Mouse (Mus musculus): ENCODE measurements around the gene Specc1. TPM values are rescaled to one million over a fixed set of nuclear protein-coding genes. Genes with fewer than 3 reads are reported as not detected.

Specc1 gene
- polyA plus RNA-seq, 1 experiment, result 10.2 TPM

DNA sequence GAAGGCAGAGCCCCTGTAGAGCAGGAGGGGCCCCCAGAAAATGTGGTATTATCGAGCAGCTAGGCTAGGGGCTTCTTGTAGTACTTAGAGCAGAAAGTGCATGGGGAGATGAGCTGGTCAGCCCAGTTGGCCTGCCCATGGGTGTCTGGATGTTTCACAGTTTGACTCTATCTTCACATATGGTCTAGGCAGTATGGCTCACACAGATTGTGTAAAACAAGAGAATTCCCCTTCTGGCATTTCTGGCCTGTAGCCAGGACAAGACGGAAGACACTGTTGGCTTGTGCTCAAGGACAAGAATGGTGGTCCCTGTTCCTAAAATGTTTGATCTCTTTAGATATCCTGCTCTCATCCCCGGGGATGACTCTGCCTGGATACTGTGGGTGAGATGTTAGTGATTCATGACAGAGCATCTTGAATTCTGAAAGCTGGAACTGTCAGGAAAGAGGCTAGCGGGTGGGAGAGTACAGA, 69.8 kb downstream of the Specc1 start:
- TF ChIP-seq CTCF (IDR thresholded peaks at IDR 0.05; ENCODE audit: extremely low read depth, insufficient read length, insufficient replicate concordance, low read depth, low read length) (no peak), POLR2A (IDR thresholded peaks at IDR 0.05; ENCODE audit: low read depth, low read length) (no peak)
- WGBS, result 70% methylated on average over 4 of the region's 4 CpGs
- no peaks in the 10 kb centered on the region for H3K4me1 ChIP-seq (ENCODE audit: control insufficient read depth, insufficient read depth, insufficient read length, low read length)
- no peaks in the 10 kb centered on the region for H3K36me3 ChIP-seq (ENCODE audit: control insufficient read depth, insufficient read depth, low read length)
- H3K27me3 ChIP-seq (ENCODE audit: control insufficient read depth, insufficient read depth, low read length), result no peaks in the 10 kb centered on the region
- H3K4me3 ChIP-seq (ENCODE audit: low read depth, low read length), result no peak overlapping the region
- H3K27ac ChIP-seq (ENCODE audit: insufficient read depth, low read depth, low read length), result no peak overlapping the region

GRCm38 (mm10) chr11:62027271-62027670, 70.7 kb downstream of the Specc1 start:
- Histone ChIP-seq H3K36me3 (ENCODE audit: control insufficient read depth, insufficient read depth, low read length) (no peaks in the 10 kb centered on the region), H3K27me3 (ENCODE audit: control insufficient read depth, insufficient read depth, low read length) (no peaks in the 10 kb centered on the region), H3K4me1 (ENCODE audit: control insufficient read depth, insufficient read depth, insufficient read length, low read length) (no peaks in the 10 kb centered on the region), H3K4me3 (ENCODE audit: low read depth, low read length) (no peak overlapping the region), H3K27ac (ENCODE audit: insufficient read depth, low read depth, low read length) (no peak overlapping the region)
- 85% methylated on average over 6 of the region's 6 CpGs for WGBS
- no peak for TF ChIP-seq CTCF (IDR thresholded peaks at IDR 0.05; ENCODE audit: extremely low read depth, insufficient read length, insufficient replicate concordance, low read depth, low read length)
- no peak for TF ChIP-seq POLR2A (IDR thresholded peaks at IDR 0.05; ENCODE audit: low read depth, low read length)

DNA sequence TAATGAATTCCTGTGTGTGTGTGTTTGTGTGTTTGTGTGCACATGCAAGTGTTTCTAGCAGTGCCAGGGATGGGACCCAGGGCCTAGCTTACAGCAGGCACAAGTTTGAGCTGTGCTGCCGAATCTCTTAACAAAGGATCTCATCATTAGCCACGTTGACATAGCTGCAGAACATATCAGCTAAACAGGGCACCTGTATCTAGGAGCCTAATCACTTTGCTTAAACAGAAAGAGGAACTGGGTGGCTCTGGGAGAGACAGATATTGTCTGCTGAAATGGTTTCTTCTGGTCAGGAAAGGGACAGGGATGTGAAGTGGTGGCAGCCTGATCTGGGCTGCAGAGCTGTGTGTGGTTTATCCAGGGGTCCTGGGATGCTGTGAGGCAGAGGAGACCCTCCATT, 71.1 kb downstream of the Specc1 start:
- Histone ChIP-seq H3K27ac (ENCODE audit: insufficient read depth, low read depth, low read length) (no peak overlapping the region), H3K4me3 (ENCODE audit: low read depth, low read length) (no peak overlapping the region), H3K4me1 (ENCODE audit: control insufficient read depth, insufficient read depth, insufficient read length, low read length) (no peaks in the 10 kb centered on the region), H3K36me3 (ENCODE audit: control insufficient read depth, insufficient read depth, low read length) (no peaks in the 10 kb centered on the region), H3K27me3 (ENCODE audit: control insufficient read depth, insufficient read depth, low read length) (no peaks in the 10 kb centered on the region)
- no peak for TF ChIP-seq CTCF (IDR thresholded peaks at IDR 0.05; ENCODE audit: extremely low read depth, insufficient read length, insufficient replicate concordance, low read depth, low read length)
- TF ChIP-seq POLR2A (IDR thresholded peaks at IDR 0.05; ENCODE audit: low read depth, low read length), result no peak
- 41% methylated on average over 2 of the region's 2 CpGs for WGBS

DNA sequence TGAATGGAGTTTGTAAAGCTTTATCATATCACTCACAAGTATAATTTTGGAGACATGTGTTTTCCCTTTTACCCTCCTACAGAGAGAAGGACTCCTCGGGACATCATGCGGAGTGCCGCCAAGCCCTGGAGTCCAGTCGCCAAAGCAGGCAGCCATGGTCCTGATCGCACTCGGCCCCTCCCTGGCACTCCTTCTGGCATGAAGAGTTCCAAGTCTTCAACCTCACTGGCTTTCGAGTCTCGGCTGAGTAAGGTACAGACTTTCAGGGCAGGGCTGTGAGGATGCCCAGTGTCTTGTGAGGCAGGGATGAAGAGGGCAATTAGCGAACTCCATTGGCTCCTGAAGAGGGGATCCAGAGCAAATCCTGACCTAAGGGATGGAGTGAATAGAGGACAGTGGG, 72.6 kb downstream of the Specc1 start:
- no peaks in the 10 kb centered on the region for H3K27me3 ChIP-seq (ENCODE audit: control insufficient read depth, insufficient read depth, low read length)
- 85% methylated on average over 9 of the region's 9 CpGs for WGBS
- H3K36me3 ChIP-seq (ENCODE audit: control insufficient read depth, insufficient read depth, low read length), result no peaks in the 10 kb centered on the region
- no peaks in the 10 kb centered on the region for H3K4me1 ChIP-seq (ENCODE audit: control insufficient read depth, insufficient read depth, insufficient read length, low read length)
- TF ChIP-seq POLR2A (IDR thresholded peaks at IDR 0.05; ENCODE audit: low read depth, low read length) (no peak), CTCF (IDR thresholded peaks at IDR 0.05; ENCODE audit: extremely low read depth, insufficient read length, insufficient replicate concordance, low read depth, low read length) (no peak)
- no peak overlapping the region for H3K27ac ChIP-seq (ENCODE audit: insufficient read depth, low read depth, low read length)
- H3K4me3 ChIP-seq (ENCODE audit: low read depth, low read length), result no peak overlapping the region

- H3K36me3 ChIP-seq (ENCODE audit: control insufficient read depth, insufficient read depth, low read length), result no peaks in the 10 kb centered on the region
- no peak overlapping the region for H3K4me3 ChIP-seq (ENCODE audit: low read depth, low read length)
- 41% methylated on average over 6 of the region's 6 CpGs for WGBS
- H3K4me1 ChIP-seq (ENCODE audit: control insufficient read depth, insufficient read depth, insufficient read length, low read length), result no peaks in the 10 kb centered on the region
- TF ChIP-seq POLR2A (IDR thresholded peaks at IDR 0.05; ENCODE audit: low read depth, low read length) (no peak), CTCF (IDR thresholded peaks at IDR 0.05; ENCODE audit: extremely low read depth, insufficient read length, insufficient replicate concordance, low read depth, low read length) (no peak)
- no peaks in the 10 kb centered on the region for H3K27me3 ChIP-seq (ENCODE audit: control insufficient read depth, insufficient read depth, low read length)
- H3K27ac ChIP-seq (ENCODE audit: insufficient read depth, low read depth, low read length), result no peak overlapping the region
Measured at GRCm38 (mm10) chr11:62034564-62034963, 78.0 kb downstream of the Specc1 start.

DNA sequence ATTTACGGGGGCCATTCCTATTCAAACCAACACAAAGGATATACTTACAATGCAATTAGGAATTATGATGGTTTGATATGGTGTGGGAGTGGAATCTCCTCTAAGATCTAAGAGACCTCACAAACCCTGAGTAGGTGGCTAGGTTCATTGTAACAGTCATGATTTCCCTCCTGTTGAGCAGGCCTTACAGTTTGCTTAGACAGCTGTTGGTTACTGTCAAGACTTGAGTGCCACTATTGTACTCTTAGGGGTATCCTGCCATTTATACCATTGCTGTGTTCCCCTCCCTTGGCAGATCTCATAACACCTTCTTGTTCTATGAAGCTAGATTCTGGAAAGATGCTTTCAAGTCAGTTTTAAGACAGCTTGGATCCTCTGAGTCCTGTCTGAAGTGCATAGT, 78.7 kb downstream of the Specc1 start:
- no peaks in the 10 kb centered on the region for H3K27me3 ChIP-seq (ENCODE audit: control insufficient read depth, insufficient read depth, low read length)
- H3K4me3 ChIP-seq (ENCODE audit: low read depth, low read length), result no peak overlapping the region
- no peaks in the 10 kb centered on the region for H3K4me1 ChIP-seq (ENCODE audit: control insufficient read depth, insufficient read depth, insufficient read length, low read length)
- WGBS, result 48% methylated on average over 1 of the region's 1 CpGs
- H3K27ac ChIP-seq (ENCODE audit: insufficient read depth, low read depth, low read length), result no peak overlapping the region
- no peaks in the 10 kb centered on the region for H3K36me3 ChIP-seq (ENCODE audit: control insufficient read depth, insufficient read depth, low read length)
- TF ChIP-seq CTCF (IDR thresholded peaks at IDR 0.05; ENCODE audit: extremely low read depth, insufficient read length, insufficient replicate concordance, low read depth, low read length) (no peak), POLR2A (IDR thresholded peaks at IDR 0.05; ENCODE audit: low read depth, low read length) (no peak)

- 65% methylated on average over 2 of the region's 2 CpGs for WGBS
- Histone ChIP-seq H3K4me1 (ENCODE audit: control insufficient read depth, insufficient read depth, insufficient read length, low read length) (no peaks in the 10 kb centered on the region; the same call in 1 of the 2 replicates), H3K36me3 (ENCODE audit: control insufficient read depth, insufficient read depth, low read length) (no peaks in the 10 kb centered on the region), H3K27ac (ENCODE audit: insufficient read depth, low read depth, low read length) (no peak overlapping the region), H3K27me3 (ENCODE audit: control insufficient read depth, insufficient read depth, low read length) (no peaks in the 10 kb centered on the region), H3K4me3 (ENCODE audit: low read depth, low read length) (no peak overlapping the region)
- TF ChIP-seq CTCF (IDR thresholded peaks at IDR 0.05; ENCODE audit: extremely low read depth, insufficient read length, insufficient replicate concordance, low read depth, low read length) (no peak), POLR2A (IDR thresholded peaks at IDR 0.05; ENCODE audit: low read depth, low read length) (no peak)
Measured at GRCm38 (mm10) chr11:62040122-62040521, 83.6 kb downstream of the Specc1 start.
